Comparison of ENCODE assay signal across 29 mouse cellular contexts in the genomic region with DNA sequence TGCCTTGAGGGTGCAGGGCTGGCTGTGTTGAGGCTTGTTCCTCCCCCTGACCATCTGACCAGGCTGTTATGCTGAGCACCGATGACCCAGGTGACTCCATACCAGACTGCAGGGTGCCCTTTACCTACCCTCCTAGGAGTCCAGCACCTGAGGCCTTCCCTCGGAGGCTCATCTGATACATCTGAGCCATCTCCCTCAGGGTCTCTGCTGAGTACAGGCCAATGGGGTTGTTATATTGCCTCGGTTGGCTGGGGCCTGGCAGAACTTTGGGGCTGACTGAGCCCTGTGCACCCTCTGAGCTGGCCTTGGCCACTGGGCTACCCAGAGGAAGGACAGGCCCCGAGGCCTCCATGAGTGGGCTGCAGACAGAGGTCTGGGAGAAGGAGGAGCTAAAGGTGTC. TPM values are rescaled to one million over a fixed set of nuclear protein-coding genes. Genes with fewer than 3 reads are reported as not detected.
DNase-seq lines count a peak whose midpoint lies in the region; ATAC-seq and TF ChIP-seq lines count a peak whose summit lies in the region.
"Had no signal": no experiment of that assay in that cellular context is flagged by ENCODE, and none has a peak within 500 bp of the region (broad histone marks: within the 10 kb centered on the region; RNA-seq: fewer than 3 reads in every experiment).

No protein-coding gene starts in this region.

- DNase-seq in gastrocnemius, adult 2 months: no peak
- DNase-seq in gastrocnemius, adult 8-10 months (ENCODE audit: low spot score in 2 of 2): no peak
- DNase-seq in heart, adult 9 months (ENCODE audit: low spot score in 2 of 2): no peak
- no peak for DNase-seq in kidney, postnatal 25 days
- DNase-seq in layer of hippocampus, adult 2 months (ENCODE audit: low spot score in 2 of 2): no peak
- DNase-seq: adrenal gland, postnatal 25 days; cerebellum, adult 8-10 months; cerebellum, postnatal 36 days; gastrocnemius, postnatal 14 days; kidney, adult 2 months; kidney, postnatal 10 days; liver, postnatal 0 days; right cerebral cortex, postnatal 14 days had no signal

- no peak overlapping the region for H3K4me2 ChIP-seq in heart, embryonic 13.5 days
- no peak overlapping the region for H3K4me2 ChIP-seq in kidney, embryonic 16.5 days (replicated peaks; ENCODE audit: low read depth, low read length)
- H3K4me2 ChIP-seq: forebrain, embryonic 15.5 days; limb, embryonic 12.5 days; liver, embryonic 11.5 days; neural tube, embryonic 12.5 days had no signal

- peaks cover 77% of the 10 kb centered on the region for H3K36me3 ChIP-seq in heart, embryonic 13.5 days
- H3K36me3 ChIP-seq in kidney, embryonic 16.5 days (ENCODE audit: insufficient read depth, low read length): no peaks in the 10 kb centered on the region
- no peaks in the 10 kb centered on the region for H3K36me3 ChIP-seq in ES-Bruce4 (ENCODE audit: control insufficient read depth, insufficient read depth, low read length, poor library complexity, severe bottlenecking)
- H3K36me3 ChIP-seq: forebrain, embryonic 15.5 days; limb, embryonic 12.5 days; neural tube, embryonic 12.5 days had no signal

- H3K27me3 ChIP-seq in heart, embryonic 13.5 days (replicated peaks): no peaks in the 10 kb centered on the region
- H3K27me3 ChIP-seq in kidney, embryonic 16.5 days (ENCODE audit: insufficient read depth, low read length): no peaks in the 10 kb centered on the region
- H3K27me3 ChIP-seq in ES-Bruce4 (ENCODE audit: control insufficient read depth, insufficient read depth, low read length, poor library complexity, severe bottlenecking): no peaks in the 10 kb centered on the region
- H3K27me3 ChIP-seq: forebrain, embryonic 15.5 days; limb, embryonic 12.5 days; neural tube, embryonic 12.5 days had no signal

- intact Hi-C loops in gastrocnemius, adult 2 months (cut with DNase I): no loop called here

- H3K4me3 ChIP-seq in gastrocnemius, adult 2 months: no peak overlapping the region; the same call in 1 of the 2 replicates
- H3K4me3 ChIP-seq in heart, embryonic 13.5 days: no peak overlapping the region
- H3K4me3 ChIP-seq in kidney, embryonic 16.5 days (ENCODE audit: low read length): no peak overlapping the region
- H3K4me3 ChIP-seq in ES-Bruce4 (ENCODE audit: low read depth, low read length): no peak overlapping the region
- no peak overlapping the region for H3K4me3 ChIP-seq in layer of hippocampus, adult 2 months
- H3K4me3 ChIP-seq: forebrain, embryonic 15.5 days; limb, embryonic 12.5 days; neural tube, embryonic 12.5 days had no signal

- no peak for ATAC-seq in heart, embryonic 13.5 days (ENCODE audit: extremely low read depth, insufficient number of reproducible peaks, low FRiP score, low TSS enrichment)
- 0 out of 2 replicates have a peak, but pooled peaks have one; percentile 7 for ATAC-seq in kidney, embryonic 16.5 days (ENCODE audit: low FRiP score, low TSS enrichment)
- ATAC-seq: forebrain, embryonic 15.5 days; liver, postnatal 0 days; lung, postnatal 0 days had no signal

- 75% methylated on average over 4 of the region's 4 CpGs for WGBS in heart, embryonic 13.5 days
- 78% methylated on average over 4 of the region's 4 CpGs for WGBS in kidney, embryonic 16.5 days

- TF ChIP-seq EP300 in ES-Bruce4 (IDR thresholded peaks at IDR 0.05; ENCODE audit: insufficient read depth, low read depth, low read length): 0 out of 2 replicates have a peak, but pooled peaks have one; percentile 23

- peak overlapping the region; percentile 51; the same call in 1 of the 2 replicates for H3K27ac ChIP-seq in gastrocnemius, adult 2 months
- peak overlapping the region; percentile 95 for H3K27ac ChIP-seq in heart, embryonic 13.5 days (replicated peaks)
- H3K27ac ChIP-seq in kidney, embryonic 16.5 days (ENCODE audit: low read length): no peak overlapping the region
- H3K27ac ChIP-seq in ES-Bruce4 (ENCODE audit: insufficient read depth, low read length): no peak overlapping the region
- no peak overlapping the region for H3K27ac ChIP-seq in layer of hippocampus, adult 2 months
- H3K27ac ChIP-seq: forebrain, embryonic 15.5 days; limb, embryonic 12.5 days; macrophage; neural tube, embryonic 12.5 days had no signal

- H3K4me1 ChIP-seq in heart, embryonic 13.5 days: peaks cover 76% of the 10 kb centered on the region
- H3K4me1 ChIP-seq in kidney, embryonic 16.5 days (ENCODE audit: insufficient read depth, low read length): no peaks in the 10 kb centered on the region
- H3K4me1 ChIP-seq in ES-Bruce4 (ENCODE audit: control insufficient read depth, insufficient read depth, low read length): no peaks in the 10 kb centered on the region
- H3K4me1 ChIP-seq: forebrain, embryonic 15.5 days; neural tube, embryonic 12.5 days had no signal

- TF ChIP-seq POLR2A in ES-Bruce4 (IDR thresholded peaks at IDR 0.05; ENCODE audit: insufficient read depth, low read length): no peak

- no peaks in the 10 kb centered on the region for H3K9me3 ChIP-seq in heart, embryonic 13.5 days
- no peaks in the 10 kb centered on the region for H3K9me3 ChIP-seq in kidney, embryonic 16.5 days (ENCODE audit: low read length)
- no peaks in the 10 kb centered on the region for H3K9me3 ChIP-seq in ES-Bruce4 (replicated peaks; ENCODE audit: control insufficient read depth, insufficient read depth, low read length, poor library complexity, severe bottlenecking)
- H3K9me3 ChIP-seq: forebrain, embryonic 15.5 days; limb, embryonic 12.5 days; neural tube, embryonic 12.5 days had no signal

- TF ChIP-seq CTCF in gastrocnemius, adult 2 months (IDR thresholded peaks at IDR 0.05): no peak
- TF ChIP-seq CTCF in ES-Bruce4 (IDR thresholded peaks at IDR 0.05; ENCODE audit: low read depth, low read length): no peak
- TF ChIP-seq CTCF in layer of hippocampus, adult 2 months (conservative IDR thresholded peaks at IDR 0.05): no peak

- H3K9ac ChIP-seq in heart, embryonic 13.5 days: peak overlapping the region; percentile 55; the same call in 1 of the 2 replicates
- no peak overlapping the region for H3K9ac ChIP-seq in kidney, embryonic 16.5 days (replicated peaks; ENCODE audit: low read length)
- H3K9ac ChIP-seq in ES-Bruce4 (ENCODE audit: low read depth, poor library complexity, severe bottlenecking): no peak overlapping the region
- H3K9ac ChIP-seq: forebrain, embryonic 15.5 days; limb, embryonic 12.5 days; liver, postnatal 0 days; neural tube, embryonic 12.5 days had no signal

RNA-seq across cellular contexts. Expression of a gene that starts 11.6 kb away (rescaled TPM):
- 1,000 to 10,000 TPM; 1,886 to 2,548 TPM for total RNA-seq in gastrocnemius, adult 2 months (2021)
- total RNA-seq in gastrocnemius, adult 8-10 months (2022): 1,000 to 10,000 TPM; 1,553 to 2,052 (median 1,838) TPM
- polyA plus RNA-seq in heart, embryonic 13.5 days (2015; fragmentation: Nextera tagmentation; extraction: Ambion mirVana): 226 and 249 TPM in 2 replicates
- polyA plus RNA-seq in kidney, embryonic 16.5 days (2015; fragmentation: Nextera tagmentation; extraction: Ambion mirVana): 2.2 and 2.3 TPM in 2 replicates
- 3.4 and 4.0 TPM in 2 replicates for polyA plus RNA-seq in ES-Bruce4 (2011; ENCODE audit: insufficient read depth, insufficient read length, low read depth, missing spikeins)
- 1 to 10 TPM; 3.3 to 4.0 TPM for total RNA-seq in layer of hippocampus, adult 2 months (2021)
- polyA plus RNA-seq: macrophage had no signal

RNA-seq across cellular contexts. Expression of a gene that starts 23.1 kb away (rescaled TPM):
- total RNA-seq in gastrocnemius, adult 2 months (2021): not detected
- total RNA-seq in gastrocnemius, adult 8-10 months (2022): not detected
- 4.8 and 5.8 TPM in 2 replicates for polyA plus RNA-seq in heart, embryonic 13.5 days (2015; fragmentation: Nextera tagmentation; extraction: Ambion mirVana)
- polyA plus RNA-seq in kidney, embryonic 16.5 days (2015; fragmentation: Nextera tagmentation; extraction: Ambion mirVana): 0.39 and 0.51 TPM in 2 replicates
- polyA plus RNA-seq in ES-Bruce4 (2011; ENCODE audit: insufficient read depth, insufficient read length, low read depth, missing spikeins): not detected in 2 replicates
- total RNA-seq in layer of hippocampus, adult 2 months (2021): not detected
- total RNA-seq: adrenal gland, postnatal 25 days; gastrocnemius, postnatal 14 days; hematopoietic stem cell, adult 5-6 weeks; layer of hippocampus, adult 18-20 months; layer of hippocampus, postnatal 25 days had no signal
- polyA plus RNA-seq: brain, embryonic 14.5 days; forebrain, embryonic 15.5 days; intestine, embryonic 14.5 days; kidney, adult 2 months; liver, embryonic 11.5 days; liver, postnatal 0 days; macrophage; neural tube, embryonic 12.5 days; urinary bladder, adult 2 months had no signal

RNA-seq across cellular contexts. Expression of a gene that starts 54.3 kb away (rescaled TPM):
- not detected for total RNA-seq in gastrocnemius, adult 2 months (2021)
- not detected for total RNA-seq in gastrocnemius, adult 8-10 months (2022)
- polyA plus RNA-seq in heart, embryonic 13.5 days (2015; fragmentation: Nextera tagmentation; extraction: Ambion mirVana): not detected in 2 replicates
- polyA plus RNA-seq in kidney, embryonic 16.5 days (2015; fragmentation: Nextera tagmentation; extraction: Ambion mirVana): not detected in 2 replicates
- not detected in 2 replicates for polyA plus RNA-seq in ES-Bruce4 (2011; ENCODE audit: insufficient read depth, insufficient read length, low read depth, missing spikeins)
- total RNA-seq in layer of hippocampus, adult 2 months (2021): not detected
- total RNA-seq: adrenal gland, postnatal 25 days; gastrocnemius, postnatal 14 days; hematopoietic stem cell, adult 5-6 weeks; layer of hippocampus, adult 18-20 months; layer of hippocampus, postnatal 25 days had no signal
- polyA plus RNA-seq: brain, embryonic 14.5 days; forebrain, embryonic 15.5 days; intestine, embryonic 14.5 days; kidney, adult 2 months; limb, embryonic 12.5 days; liver, embryonic 11.5 days; liver, postnatal 0 days; lung, postnatal 0 days; macrophage; neural tube, embryonic 12.5 days; testis, adult 2 months had no signal

Comparison
In these comparisons a context has a peak if more than half of its experiments do, and no peak if none do; other contexts are left out.
1. H3K27ac ChIP-seq: peak in gastrocnemius, adult 2 months (single experiment) and heart, embryonic 13.5 days (single experiment); none in kidney, embryonic 16.5 days (single experiment), ES-Bruce4 (single experiment) and layer of hippocampus, adult 2 months (single experiment).
2. RNA of a gene that starts 11.6 kb away (total RNA-seq): 1,886 to 2,548 TPM in gastrocnemius, adult 2 months and 1,553 to 2,052 TPM in gastrocnemius, adult 8-10 months; 3.3 to 4.0 TPM in layer of hippocampus, adult 2 months; every median in the first group is over 100 times any median in the second.